Mouse (Mus musculus) liver, adult 2 months (tissue): ENCODE measurements around the gene Arpc3. TPM values are rescaled to one million over a fixed set of nuclear protein-coding genes. Genes with fewer than 3 reads are reported as not detected.

ENCODE experiments used
- DNase-seq: peaks from one replicate; pipeline ENCODE4 v3.0.0-alpha.2; 2011; ENCODE audit warnings: low read depth, low spot score; ENCODE audit errors: extremely low read depth
- H3K27ac ChIP-seq: fragments of 200-500 bp; replicated peaks from 2 replicates; pipeline ENCODE4 v1.5.1; 2012; ENCODE audit warnings: low read depth, mild to moderate bottlenecking, control low read depth, inconsistent platforms, low read length; ENCODE audit not compliant: insufficient read depth
- H3K27me3 ChIP-seq: fragments of 200-500 bp; 2 replicates; pipeline ENCODE4 v1.6.1; 2012; ENCODE audit warnings: mild to moderate bottlenecking, moderate library complexity, low read length, inconsistent platforms; ENCODE audit not compliant: control insufficient read depth, insufficient read depth
- H3K36me3 ChIP-seq: fragments of 200-500 bp; 2 replicates; pipeline ENCODE4 v1.6.1; 2012; ENCODE audit warnings: low read length, inconsistent platforms; ENCODE audit not compliant: control insufficient read depth, insufficient read depth
- H3K4me1 ChIP-seq: fragments of 200-500 bp; 2 replicates; pipeline ENCODE4 v1.6.1; 2011; ENCODE audit warnings: low read length; ENCODE audit not compliant: control insufficient read depth, insufficient read depth
- H3K4me3 ChIP-seq: fragments of 200-500 bp; 2 replicates; pipeline ENCODE4 v1.5.1; 2011; ENCODE audit warnings: low read depth, mild to moderate bottlenecking, control low read depth, low read length, moderate library complexity; ENCODE audit not compliant: insufficient read depth
- H3K79me2 ChIP-seq: fragments of 200-500 bp; 2 replicates; pipeline ENCODE4 v1.6.1; 2012; ENCODE audit warnings: inconsistent platforms, mild to moderate bottlenecking, low read length, moderate library complexity; ENCODE audit not compliant: control insufficient read depth, insufficient read depth
- H3K9ac ChIP-seq: fragments of 200-500 bp; 2 replicates; pipeline ENCODE4 v1.6.1; 2012; ENCODE audit warnings: low read depth, mild to moderate bottlenecking, control low read depth, inconsistent platforms, low read length
- CTCF ChIP-seq: fragments of 200-500 bp; IDR thresholded peaks from 2 replicates; pipeline ENCODE4 v1.5.1; 2011; ENCODE audit warnings: low read depth, low read length, control low read depth
- POLR2A ChIP-seq: fragments of 200-500 bp; IDR thresholded peaks from 2 replicates; pipeline ENCODE4 v1.6.1; 2011; ENCODE audit warnings: low read length, control low read depth; ENCODE audit not compliant: insufficient read depth; ENCODE audit errors: extremely low read depth
- WGBS: fragments of 180-500 bp; shearing (Covaris S2); methylation state at CpG from one replicate; pipeline ENCODE4 v1.1.7; 2018; 5-methylcytosine and 5-hydroxymethylcytosine counted together
- polyA plus RNA-seq: library from polyadenylated mRNA; depleted of rRNA; stranded (reverse); fragments of >200 nt; gene quantifications from 2 replicates; pipeline ENCODE4 v1.2.3, GENCODE M21; 2012
- total RNA-seq: library from RNA; depleted of rRNA; stranded (reverse); fragments of >200 nt; gene quantifications from 2 replicates; pipeline ENCODE4 v1.2.3, GENCODE M21; 2014

Gene Arpc3
- total and polyA plus RNA-seq, 2 experiments = 119 to 121 TPM

GRCm38 (mm10) chr5:122392227-122393004 lies 738 bp downstream of the Arpc3 start:
- H3K9ac ChIP-seq = peak overlapping the region; percentile 87
- 7% methylated on average over 19 of the region's 19 CpGs for WGBS
- DNase-seq = peak; percentile 37

DNA sequence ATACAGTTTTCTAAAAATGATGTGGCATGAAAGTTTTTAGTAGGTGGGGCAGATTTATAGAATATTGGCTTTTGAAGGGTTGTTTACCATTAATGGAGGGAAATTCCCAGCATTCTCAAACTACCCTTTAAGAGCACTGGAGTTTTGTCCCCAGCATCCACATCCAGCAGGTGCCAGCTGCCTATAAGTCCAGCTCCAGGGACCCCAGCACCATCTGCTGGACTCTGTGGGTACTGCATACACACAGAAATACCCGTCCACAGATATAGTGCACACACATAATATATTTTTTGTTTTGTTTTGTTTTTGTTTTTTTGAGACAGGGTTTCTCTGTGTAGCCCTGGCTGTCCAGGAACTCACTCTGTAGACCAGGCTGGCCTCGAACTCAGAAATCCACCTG lies 2.2 kb downstream of the Arpc3 start:
- no peaks in the 10 kb centered on the region for H3K27me3 ChIP-seq
- H3K9ac ChIP-seq = no peak overlapping the region
- peaks cover 5% of the 10 kb centered on the region; the same call in 1 of the 2 replicates for H3K4me1 ChIP-seq
- WGBS = 49% methylated on average over 2 of the region's 2 CpGs
- H3K79me2 ChIP-seq = peaks cover 11% of the 10 kb centered on the region; the same call in 1 of the 2 replicates
- no peaks in the 10 kb centered on the region; the same call in 1 of the 2 replicates for H3K36me3 ChIP-seq
- TF ChIP-seq POLR2A (no peak), CTCF (peak; percentile 81)
- no peak overlapping the region for H3K4me3 ChIP-seq
- H3K27ac ChIP-seq = no peak overlapping the region
- DNase-seq = peak; percentile 36

More at GRCm38 (mm10) chr5:122392227-122393004, 738 bp downstream of the Arpc3 start:
- Histone ChIP-seq H3K27me3 (no peaks in the 10 kb centered on the region), H3K79me2 (peaks cover 11% of the 10 kb centered on the region; the same call in 1 of the 2 replicates), H3K4me1 (peaks cover 5% of the 10 kb centered on the region; the same call in 1 of the 2 replicates), H3K4me3 (peak overlapping the region; percentile 89), H3K36me3 (no peaks in the 10 kb centered on the region; the same call in 1 of the 2 replicates), H3K27ac (peak overlapping the region; percentile 66)
- no peak for TF ChIP-seq POLR2A

DNA sequence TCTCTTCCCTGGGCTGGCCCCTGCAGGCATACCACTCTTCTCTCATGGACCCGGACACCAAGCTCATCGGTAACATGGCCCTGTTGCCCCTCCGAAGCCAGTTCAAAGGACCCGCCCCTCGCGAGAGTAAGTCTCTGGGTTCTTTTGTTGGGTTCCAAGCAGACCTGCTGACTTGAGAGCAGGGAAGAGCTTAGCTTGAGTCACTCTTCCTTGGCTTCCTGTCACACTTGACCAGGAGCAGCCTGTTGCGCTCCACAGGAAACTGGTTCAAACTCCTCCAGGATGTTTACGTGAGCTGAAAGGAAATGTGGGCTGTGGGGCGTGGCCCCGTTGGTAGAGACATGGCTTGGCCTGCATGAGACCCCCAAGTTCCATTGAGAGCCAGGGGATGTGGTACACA lies 5.1 kb downstream of the Arpc3 start:
- WGBS = 72% methylated on average over 10 of the region's 10 CpGs
- Histone ChIP-seq H3K4me3 (peak overlapping the region; percentile 14), H3K4me1 (peaks cover 13% of the 10 kb centered on the region), H3K27me3 (no peaks in the 10 kb centered on the region), H3K79me2 (peaks cover 11% of the 10 kb centered on the region; the same call in 1 of the 2 replicates), H3K27ac (peak overlapping the region; percentile 67), H3K9ac (peak overlapping the region; percentile 38; the same call in 1 of the 2 replicates), H3K36me3 (peaks cover 1% of the 10 kb centered on the region; the same call in 1 of the 2 replicates)
- peak; percentile 24 for DNase-seq
- TF ChIP-seq POLR2A (no peak), CTCF (no peak)

DNA sequence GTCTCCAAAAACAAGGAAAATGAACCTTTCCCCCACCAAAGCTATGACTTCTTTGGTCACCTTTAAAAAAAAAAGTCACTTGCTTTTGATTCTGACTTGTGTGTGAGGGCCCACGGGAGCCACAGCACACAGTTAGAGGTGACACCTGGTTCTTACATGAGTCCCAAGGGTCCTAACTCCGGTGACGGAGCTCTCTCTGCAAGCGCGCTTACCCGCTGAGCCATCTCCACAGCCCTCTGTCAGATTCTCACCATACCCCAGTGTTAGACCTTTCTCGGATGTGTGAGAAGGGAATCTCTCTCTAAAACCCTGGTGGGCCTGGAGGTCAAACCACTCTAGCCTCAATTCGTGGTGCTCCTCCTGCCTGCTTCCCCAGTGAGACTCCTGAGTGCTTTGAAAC lies 5.8 kb downstream of the Arpc3 start:
- peaks cover 11% of the 10 kb centered on the region for H3K4me1 ChIP-seq
- peaks cover 11% of the 10 kb centered on the region; the same call in 1 of the 2 replicates for H3K79me2 ChIP-seq
- H3K4me3 ChIP-seq = no peak overlapping the region
- peaks cover 2% of the 10 kb centered on the region; the same call in 1 of the 2 replicates for H3K36me3 ChIP-seq
- peak overlapping the region; percentile 35 for H3K27ac ChIP-seq
- WGBS = 93% methylated on average over 8 of the region's 8 CpGs
- no peak for DNase-seq
- H3K27me3 ChIP-seq = no peaks in the 10 kb centered on the region
- TF ChIP-seq CTCF (no peak), POLR2A (no peak)
- no peak overlapping the region for H3K9ac ChIP-seq

- peaks cover 8% of the 10 kb centered on the region; the same call in 1 of the 2 replicates for H3K36me3 ChIP-seq
- no peak for DNase-seq
These were observed 8.2 kb downstream of the Arpc3 start for GRCm38 (mm10) chr5:122399871-122400270.

DNA sequence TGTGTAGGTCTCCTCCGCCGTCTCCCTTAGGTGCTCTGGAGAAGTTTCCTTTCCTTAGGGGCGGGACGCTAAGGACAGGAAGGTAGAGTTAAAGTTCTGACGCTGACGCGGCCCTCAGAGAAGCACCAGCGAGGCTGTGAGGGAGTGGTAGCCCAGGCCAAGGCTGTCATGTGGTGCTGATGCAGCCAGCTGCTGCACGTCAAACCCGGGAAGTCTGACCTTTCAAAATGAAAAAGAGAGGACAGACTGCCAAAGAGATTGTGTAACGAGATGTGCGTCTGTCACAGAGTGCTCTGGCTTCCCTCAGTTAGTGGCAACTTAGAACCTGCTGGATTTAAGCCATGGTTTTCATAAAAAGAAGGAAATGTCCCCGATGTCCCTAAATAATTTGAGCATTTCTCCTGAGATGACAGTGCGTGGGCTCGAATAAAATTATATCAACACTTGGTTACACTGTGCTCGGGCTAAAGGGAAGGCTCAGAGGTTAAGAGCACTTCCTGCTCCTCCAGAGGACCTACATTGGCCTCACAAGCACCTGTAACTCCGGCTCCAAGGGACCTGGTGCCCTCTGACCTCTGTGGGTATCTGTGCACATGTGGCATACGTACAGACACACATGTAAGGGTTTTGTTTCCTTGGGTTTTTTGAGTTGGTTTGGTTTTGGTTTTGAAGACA lies 9.1 kb downstream of the Arpc3 start:
- Histone ChIP-seq H3K4me3 (no peak overlapping the region), H3K4me1 (peaks cover 8% of the 10 kb centered on the region), H3K27ac (peak overlapping the region; percentile 58), H3K9ac (no peak overlapping the region), H3K79me2 (no peaks in the 10 kb centered on the region), H3K36me3 (peaks cover 12% of the 10 kb centered on the region; the same call in 1 of the 2 replicates), H3K27me3 (no peaks in the 10 kb centered on the region)
- TF ChIP-seq CTCF (no peak), POLR2A (no peak)
- 26% methylated on average over 18 of the region's 18 CpGs for WGBS
- peak; percentile 92 for DNase-seq

More at GRCm38 (mm10) chr5:122399871-122400270, 8.2 kb downstream of the Arpc3 start:
- H3K4me1 ChIP-seq = peaks cover 9% of the 10 kb centered on the region
- TF ChIP-seq CTCF (no peak), POLR2A (no peak)
- H3K27ac ChIP-seq = peak overlapping the region; percentile 58; the same call in 1 of the 2 replicates
- 94% methylated on average over 8 of the region's 8 CpGs for WGBS
- no peak overlapping the region for H3K4me3 ChIP-seq
- H3K27me3 ChIP-seq = no peaks in the 10 kb centered on the region
- H3K79me2 ChIP-seq = peaks cover 1% of the 10 kb centered on the region; the same call in 1 of the 2 replicates
- no peak overlapping the region for H3K9ac ChIP-seq
